Mouse (Mus musculus) lung, postnatal 0 days (tissue): ENCODE measurements at regions not wholly inside any gene's neighbourhood (a gene's known extent, or its start where the extent isn't known, plus 50 kb on each side); places are given as distances from the start of the nearest gene placed in this dataset.

Experiments used
- CTCF ChIP-seq: IDR thresholded peaks from 2 replicates; pipeline ENCODE4 v1.5.1; 2016; ENCODE audit warnings: antibody characterized with exemption, mild to moderate bottlenecking
- EP300 ChIP-seq: IDR thresholded peaks from 2 replicates; pipeline ENCODE4 v1.6.1; 2016; ENCODE audit warnings: antibody characterized with exemption, mild to moderate bottlenecking, control low read depth

DNA sequence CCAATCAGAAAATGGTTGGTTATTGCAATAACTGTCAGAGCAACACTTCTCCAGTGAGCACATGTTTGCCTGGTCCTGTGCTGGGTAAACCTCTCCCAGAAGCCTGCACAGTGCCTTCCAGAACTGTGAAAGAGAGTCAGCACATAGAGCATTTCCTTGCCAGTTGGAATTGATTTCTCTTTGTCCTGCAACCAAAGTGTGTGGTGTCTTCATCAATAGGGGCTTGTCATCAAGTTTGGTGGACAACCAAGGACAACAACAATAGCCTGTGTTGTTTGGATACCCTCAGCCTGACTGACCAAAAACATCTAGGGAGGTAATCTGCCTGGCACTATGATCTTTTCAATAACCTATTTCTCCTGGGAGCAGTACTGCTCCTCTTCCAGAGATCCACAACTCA, 108.6 kb upstream of the Stard3nl start:
- TF ChIP-seq CTCF, result no peak
- TF ChIP-seq EP300, result no peak
